ENCODE assay signal across 10 mouse cellular contexts in genomic region chr4:83307686-83308469, GRCm38 (mm10). TPM values are rescaled to one million over a fixed set of nuclear protein-coding genes. Genes with fewer than 3 reads are reported as not detected.
DNase-seq lines count a peak whose midpoint lies in the region; ATAC-seq and TF ChIP-seq lines count a peak whose summit lies in the region.
"Had no signal": no experiment of that assay in that cellular context is flagged by ENCODE, and none has a peak within 500 bp of the region (broad histone marks: within the 10 kb centered on the region; RNA-seq: fewer than 3 reads in every experiment).

No protein-coding gene starts in this region.

- no peak for TF ChIP-seq CTCF in ES-Bruce4 (IDR thresholded peaks at IDR 0.05; ENCODE audit: low read depth, low read length)

- peak overlapping the region; percentile 5; the same call in 1 of the 2 replicates for H3K4me2 ChIP-seq in lung, embryonic 15.5 days

- no peak overlapping the region for H3K4me3 ChIP-seq in ES-Bruce4 (ENCODE audit: low read depth, low read length)
- H3K4me3 ChIP-seq in lung, embryonic 15.5 days = no peak overlapping the region

- H3K27me3 ChIP-seq in ES-Bruce4 (ENCODE audit: control insufficient read depth, insufficient read depth, low read length, poor library complexity, severe bottlenecking) = no peaks in the 10 kb centered on the region
- no peaks in the 10 kb centered on the region for H3K27me3 ChIP-seq in lung, embryonic 15.5 days
- H3K27me3 ChIP-seq: Patski had no signal

- TF ChIP-seq EP300 in ES-Bruce4 (IDR thresholded peaks at IDR 0.05; ENCODE audit: insufficient read depth, low read depth, low read length) = no peak

- 39% methylated on average over 12 of the region's 12 CpGs for WGBS in lung, embryonic 15.5 days

- H3K36me3 ChIP-seq in ES-Bruce4 (ENCODE audit: control insufficient read depth, insufficient read depth, low read length, poor library complexity, severe bottlenecking) = peaks cover 1% of the 10 kb centered on the region; the same call in 1 of the 2 replicates
- H3K36me3 ChIP-seq in lung, embryonic 15.5 days = no peaks in the 10 kb centered on the region

- no peak overlapping the region for H3K9ac ChIP-seq in ES-Bruce4 (ENCODE audit: low read depth, poor library complexity, severe bottlenecking)
- H3K9ac ChIP-seq in lung, embryonic 15.5 days = no peak overlapping the region
- H3K9ac ChIP-seq: liver, postnatal 0 days had no signal

- H3K4me1 ChIP-seq in ES-Bruce4 (ENCODE audit: control insufficient read depth, insufficient read depth, low read length) = peaks cover 10% of the 10 kb centered on the region
- peaks cover 44% of the 10 kb centered on the region for H3K4me1 ChIP-seq in lung, embryonic 15.5 days

- ATAC-seq in lung, embryonic 15.5 days (ENCODE audit: borderline replicate concordance, extremely low read depth, low FRiP score, low TSS enrichment) = peak; percentile 65

- DNase-seq in adrenal gland, postnatal 36 days = peak; percentile 31 to 57
- peak; percentile 62 for DNase-seq in heart, postnatal 4 days
- no peak for DNase-seq in layer of hippocampus, adult 11-12 months (ENCODE audit: low spot score)
- DNase-seq in embryo, embryonic 10.5 days (ENCODE audit: low spot score) = no peak
- no peak for DNase-seq in urinary bladder, adult 18-20 months (ENCODE audit: low spot score in 2 of 2)
- DNase-seq: layer of hippocampus, postnatal 36 days; liver, postnatal 0 days had no signal

- 0 out of 2 replicates have a peak overlapping the region, but pooled peaks have one; percentile 25 for H3K27ac ChIP-seq in ES-Bruce4 (ENCODE audit: insufficient read depth, low read length)
- H3K27ac ChIP-seq in lung, embryonic 15.5 days = peak overlapping the region; percentile 79

- TF ChIP-seq POLR2A in ES-Bruce4 (IDR thresholded peaks at IDR 0.05; ENCODE audit: insufficient read depth, low read length) = no peak

- no peaks in the 10 kb centered on the region for H3K9me3 ChIP-seq in ES-Bruce4 (replicated peaks; ENCODE audit: control insufficient read depth, insufficient read depth, low read length, poor library complexity, severe bottlenecking)
- H3K9me3 ChIP-seq in lung, embryonic 15.5 days = no peaks in the 10 kb centered on the region

RNA-seq across cellular contexts. Expression of gene Ttc39b, which starts 16.2 kb away (rescaled TPM):
- 36.8 and 48.9 TPM in 2 replicates for polyA plus RNA-seq in ES-Bruce4 (2011; ENCODE audit: insufficient read depth, insufficient read length, low read depth, missing spikeins)
- total RNA-seq in adrenal gland, postnatal 36 days (2021) = 10 to 100 TPM; 20.9 TPM
- 10 to 100 TPM; 12.8 to 14.5 TPM for total RNA-seq in heart, postnatal 4 days (2021)
- 3.3 and 3.9 TPM in 2 replicates for polyA plus RNA-seq in lung, embryonic 15.5 days (2015; fragmentation: Nextera tagmentation; extraction: Ambion mirVana)

Comparison
In these comparisons a context has a peak if more than half of its experiments do, and no peak if none do; other contexts are left out.
1. DNase-seq: peak in adrenal gland, postnatal 36 days (2 of 2) and heart, postnatal 4 days (single experiment); none in layer of hippocampus, adult 11-12 months (single experiment), embryo, embryonic 10.5 days (single experiment) and urinary bladder, adult 18-20 months (0 of 2).